Mouse (Mus musculus) cortical plate, adult 2 months (tissue): Measurements from ENCODE around the gene Qtrt2.

Source experiments
- CTCF ChIP-seq: fragments of 200-500 bp; IDR thresholded peaks from 2 replicates; pipeline ENCODE4 v1.5.1; 2011; ENCODE audit warnings: mild to moderate bottlenecking, control low read depth, low read length; ENCODE audit not compliant: insufficient read depth; ENCODE audit errors: extremely low read depth
- POLR2A ChIP-seq: fragments of 200-500 bp; IDR thresholded peaks from 2 replicates; pipeline ENCODE4 v1.6.1; 2011; ENCODE audit warnings: mild to moderate bottlenecking, low read length, control low read depth; ENCODE audit not compliant: insufficient read depth; ENCODE audit errors: extremely low read depth

- no peak for TF ChIP-seq POLR2A
- TF ChIP-seq CTCF: no peak
Observed at GRCm38 (mm10) chr16:43900138-43900537, 26.5 kb downstream of the Qtrt2 start.
